Mouse (Mus musculus) splenic B cell, adult 2 months (primary cell): Measurements from ENCODE around the gene Bbs9.
A peak's percentile ranks its signal among the peaks of the same experiment; 100 is the strongest.
"Not testable (repeated sequence)": the region's sequence is repeated elsewhere in the genome, so short reads cannot be mapped to it uniquely, and the experiment has no call there.

Experiments
- DNase-seq: peaks from one replicate; pipeline ENCODE4 v3.0.0-alpha.2; 2011; ENCODE audit warnings: low read depth, low spot score
- H3K27me3 ChIP-seq: 2 replicates; pipeline ENCODE4 v1.6.1; 2012; ENCODE audit warnings: mild to moderate bottlenecking, low read length, moderate library complexity, mixed read lengths; ENCODE audit not compliant: control insufficient read depth, poor library complexity, insufficient read depth, severe bottlenecking
- H3K36me3 ChIP-seq: 2 replicates; pipeline ENCODE4 v1.6.1; 2012; ENCODE audit warnings: mild to moderate bottlenecking, low read length, moderate library complexity, mixed read lengths; ENCODE audit not compliant: control insufficient read depth, poor library complexity, insufficient read depth, severe bottlenecking

The Bbs9 gene

DNA sequence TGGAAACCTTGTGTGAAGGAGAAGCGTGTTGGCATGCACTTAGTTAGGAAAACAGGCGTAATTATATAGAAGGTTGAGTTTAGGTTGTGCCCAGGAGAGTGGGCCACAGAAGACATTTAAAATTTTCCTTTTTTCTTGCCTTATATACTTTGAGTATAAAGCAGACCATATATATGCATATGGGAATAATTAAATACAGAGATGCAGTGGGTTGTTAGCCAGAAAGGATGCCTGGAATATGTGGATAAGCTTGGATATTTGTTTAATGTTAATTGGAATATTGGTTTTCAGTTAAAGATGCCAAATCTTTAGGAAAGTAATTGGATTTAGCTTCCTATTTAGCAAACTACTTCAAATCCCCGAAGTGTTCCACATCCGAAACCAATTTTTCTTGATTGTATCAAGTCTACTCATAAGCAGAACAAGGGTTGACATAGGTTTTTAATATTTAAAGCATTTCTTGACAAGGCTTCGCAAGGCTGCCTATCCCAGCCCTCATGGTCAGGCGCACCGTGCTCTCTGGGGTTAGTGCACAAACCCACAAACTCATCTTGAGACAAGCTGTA, 221.4 kb downstream of the Bbs9 start:
- no peaks in the 10 kb centered on the region for H3K27me3 ChIP-seq
- no peaks in the 10 kb centered on the region for H3K36me3 ChIP-seq
- DNase-seq: no peak

DNA sequence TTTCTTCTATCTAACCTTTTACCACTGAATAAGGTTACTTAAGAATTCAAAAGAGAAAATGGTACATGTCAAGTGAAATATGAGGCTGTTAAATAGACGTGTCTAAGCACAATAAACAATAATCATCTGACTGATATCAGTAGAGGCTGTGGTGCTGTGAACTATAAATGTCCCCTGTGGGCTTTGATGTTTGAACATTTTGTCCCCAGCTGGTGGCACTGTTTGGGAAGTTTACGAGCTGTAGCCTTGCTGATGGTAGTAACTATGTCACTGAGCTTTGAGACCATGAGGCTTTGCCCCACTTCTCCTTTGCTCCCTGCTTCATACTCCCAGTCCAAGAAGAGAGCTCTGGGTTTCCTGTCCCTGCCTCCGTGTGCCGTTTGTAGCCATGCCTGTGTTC, 222.3 kb downstream of the Bbs9 start:
- DNase-seq: no peak
- no peaks in the 10 kb centered on the region for H3K27me3 ChIP-seq
- no peaks in the 10 kb centered on the region for H3K36me3 ChIP-seq

DNA sequence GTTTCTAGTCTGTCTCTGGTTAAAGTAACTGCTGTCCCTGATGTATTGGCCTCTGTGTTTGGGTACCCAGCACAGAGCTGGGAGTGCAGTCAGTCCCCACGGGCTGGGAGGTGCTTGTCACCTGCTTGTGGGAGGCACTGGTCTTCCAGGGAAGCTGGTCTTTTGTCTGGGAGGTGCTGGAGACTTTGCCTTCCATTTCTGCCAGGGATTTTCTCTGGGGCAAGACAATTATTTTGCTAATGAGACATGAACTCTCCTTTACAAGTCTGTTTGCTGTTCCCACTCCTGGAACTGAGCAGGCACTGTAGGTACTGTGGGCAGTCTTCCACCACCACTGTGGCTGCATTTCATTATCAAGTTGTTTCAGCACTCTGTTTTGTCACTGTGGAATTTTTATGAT, 223.0 kb downstream of the Bbs9 start:
- no peak for DNase-seq
- H3K27me3 ChIP-seq: no peaks in the 10 kb centered on the region
- no peaks in the 10 kb centered on the region for H3K36me3 ChIP-seq

DNA sequence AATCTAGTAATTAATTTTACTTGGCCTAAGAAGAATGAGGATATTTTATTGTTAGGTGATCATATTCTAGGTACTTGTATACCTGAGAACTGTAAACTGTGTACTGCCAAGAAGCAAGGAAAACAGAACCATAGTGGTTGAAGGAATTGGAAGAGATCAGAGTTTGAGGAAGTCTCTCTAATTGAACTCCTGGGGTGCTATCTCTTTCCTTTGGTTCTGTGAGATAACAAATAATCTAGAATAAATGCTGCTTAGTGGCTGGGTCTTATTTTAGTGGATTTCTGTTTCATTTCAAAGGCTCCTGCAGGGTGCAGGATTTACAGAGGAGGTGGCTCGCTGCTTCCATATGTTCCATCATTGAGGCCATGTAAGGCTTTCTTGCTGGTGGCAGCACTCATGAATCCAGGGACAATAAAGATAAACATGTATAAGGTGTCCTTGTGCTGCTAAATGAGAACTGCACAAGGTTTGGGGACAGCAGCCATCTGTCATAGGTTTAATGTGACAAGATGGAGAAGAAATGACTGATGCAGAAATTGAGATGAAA, 226.6 kb downstream of the Bbs9 start:
- Histone ChIP-seq H3K27me3 (no peaks in the 10 kb centered on the region), H3K36me3 (no peaks in the 10 kb centered on the region)
- DNase-seq: no peak

DNA sequence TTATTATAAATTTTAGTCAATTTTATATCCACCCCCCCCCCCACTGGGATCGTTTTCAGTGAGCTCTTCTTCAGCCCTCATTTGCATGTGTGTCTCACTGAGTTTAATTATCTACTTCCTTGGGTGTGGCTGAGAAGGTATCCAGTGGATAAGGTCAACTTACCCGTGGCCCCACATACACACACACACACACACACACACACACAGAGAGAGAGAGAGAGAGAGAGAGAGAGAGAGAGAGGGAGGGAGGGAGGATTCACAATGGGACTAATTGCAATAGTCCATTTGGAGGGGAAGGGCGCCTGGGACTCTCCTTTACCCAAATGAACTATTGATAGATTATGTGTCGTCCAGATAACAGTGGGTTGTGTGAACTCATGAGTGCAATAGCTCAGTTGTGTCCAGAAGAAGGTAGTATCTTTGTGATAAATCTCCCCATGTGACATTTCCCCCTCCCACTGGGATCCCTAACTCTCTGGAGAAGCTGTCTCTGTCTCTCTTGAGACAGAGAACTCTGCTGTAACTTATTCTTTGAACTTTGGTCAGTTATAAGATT, 227.4 kb downstream of the Bbs9 start:
- H3K36me3 ChIP-seq: no peaks in the 10 kb centered on the region
- DNase-seq: no peak
- H3K27me3 ChIP-seq: no peaks in the 10 kb centered on the region

DNA sequence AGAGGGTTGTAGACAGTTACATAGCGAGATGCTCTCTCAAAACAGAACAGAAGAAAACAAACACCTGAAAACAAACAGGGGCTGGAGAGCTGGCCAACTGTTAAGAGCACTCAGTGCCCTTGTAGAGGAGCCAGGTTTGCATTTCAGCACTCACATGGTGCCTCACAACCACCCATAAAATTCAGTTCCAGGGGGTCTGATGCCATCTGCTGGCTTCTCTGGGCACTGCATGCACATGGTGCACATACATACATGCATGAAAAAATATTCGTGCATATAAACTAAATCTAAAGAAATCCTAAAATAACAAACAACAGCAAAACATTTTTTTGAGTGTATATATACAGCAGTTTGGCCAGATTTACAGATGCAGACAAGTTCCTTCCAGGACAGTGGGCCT, 228.0 kb downstream of the Bbs9 start:
- no peaks in the 10 kb centered on the region for H3K27me3 ChIP-seq
- DNase-seq: peak; percentile 35
- no peaks in the 10 kb centered on the region for H3K36me3 ChIP-seq

DNA sequence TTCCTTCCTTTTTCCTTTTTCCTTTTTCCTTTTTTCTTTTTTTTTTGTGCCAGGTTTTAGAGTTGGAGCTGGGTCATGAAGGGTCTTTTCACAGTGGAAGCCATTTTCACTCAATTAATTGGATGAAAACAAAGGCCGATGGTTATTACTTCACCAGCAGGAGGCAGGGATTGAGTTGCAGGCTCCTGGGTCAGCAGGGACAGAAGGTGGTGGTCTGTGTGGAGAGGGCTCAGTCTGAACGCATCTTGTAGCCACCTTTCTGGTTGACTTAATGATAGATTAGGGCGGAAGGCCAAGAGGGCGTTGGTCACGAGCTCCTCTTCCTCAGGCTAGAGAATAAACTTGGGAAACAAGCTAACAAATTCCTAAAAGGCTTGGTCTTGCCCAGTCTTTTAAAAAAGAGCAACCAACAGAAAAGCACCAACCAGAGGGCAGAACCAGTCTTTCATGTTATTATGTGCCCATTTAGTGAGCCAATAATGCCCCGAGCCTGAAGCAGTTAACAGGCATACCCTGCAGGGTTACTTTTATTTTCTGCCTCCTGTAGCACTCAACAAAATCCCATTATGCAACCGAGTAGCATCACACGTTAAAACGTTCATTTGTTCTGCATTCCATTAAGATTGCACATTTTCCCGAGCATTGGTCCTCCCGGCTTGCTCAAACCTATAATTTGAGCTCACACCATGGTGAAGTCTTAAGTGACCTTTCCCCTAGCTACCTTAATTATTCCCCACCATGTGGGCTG, 231.8 kb downstream of the Bbs9 start:
- H3K27me3 ChIP-seq: no peaks in the 10 kb centered on the region
- DNase-seq: no peak
- H3K36me3 ChIP-seq: no peaks in the 10 kb centered on the region

DNA sequence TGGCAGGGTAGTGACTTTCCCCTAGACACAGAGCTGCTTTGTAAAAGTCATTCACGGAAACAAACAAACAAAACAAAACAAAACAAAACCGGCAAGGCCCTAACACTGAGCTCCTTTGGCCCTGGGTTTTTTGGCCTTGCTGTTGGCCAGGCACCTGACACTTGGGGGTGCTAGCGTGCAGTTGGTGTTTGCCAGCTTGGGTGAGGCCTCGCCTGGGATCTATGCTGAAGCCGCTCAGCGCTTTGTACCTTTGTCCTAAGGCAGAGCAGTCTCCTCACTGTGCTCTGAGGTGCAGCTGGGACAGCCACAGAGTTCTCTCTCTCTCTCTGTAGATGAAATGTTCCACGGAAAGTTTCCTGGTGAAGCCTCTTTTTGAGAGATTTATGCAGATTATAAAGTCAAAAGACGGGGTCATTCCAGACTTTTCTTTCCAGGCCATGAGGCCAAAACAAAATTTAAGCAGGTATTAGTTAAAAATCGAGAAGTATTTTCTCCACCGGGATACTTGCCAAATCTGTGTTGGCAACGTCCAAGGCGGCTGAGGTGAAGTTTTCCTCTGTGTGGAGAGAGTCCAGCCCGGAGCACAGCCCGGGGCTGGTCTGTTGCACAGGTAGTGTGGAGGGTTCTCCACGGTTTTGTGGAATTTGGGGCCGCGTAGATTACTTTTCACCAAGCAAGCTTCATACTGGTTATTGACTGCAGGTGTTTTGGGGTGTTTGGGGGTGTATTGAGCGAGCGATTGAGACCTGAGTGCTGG, 233.6 kb downstream of the Bbs9 start:
- no peaks in the 10 kb centered on the region for H3K27me3 ChIP-seq
- peak; percentile 27 for DNase-seq
- H3K36me3 ChIP-seq: no peaks in the 10 kb centered on the region

DNA sequence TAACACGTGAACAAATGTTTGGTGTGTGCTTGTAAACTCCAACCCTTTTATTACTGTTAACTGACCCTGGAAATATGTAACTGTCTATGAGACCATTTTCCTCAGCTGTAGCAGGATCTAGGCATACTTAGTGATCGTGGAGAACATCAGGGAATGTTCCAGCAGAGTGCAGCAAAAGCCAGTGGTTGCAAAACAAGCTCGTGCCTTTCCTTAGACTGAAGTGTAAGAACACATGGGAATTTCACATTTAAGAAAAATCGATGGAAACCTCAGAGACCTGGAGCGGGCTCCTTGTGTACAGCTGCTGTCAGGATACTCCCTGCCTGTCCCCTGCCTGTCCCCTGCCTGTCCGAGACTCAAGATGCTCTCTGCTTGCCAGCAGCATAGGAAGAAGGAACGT, 234.5 kb downstream of the Bbs9 start:
- no peaks in the 10 kb centered on the region for H3K27me3 ChIP-seq
- H3K36me3 ChIP-seq: no peaks in the 10 kb centered on the region
- no peak for DNase-seq

DNA sequence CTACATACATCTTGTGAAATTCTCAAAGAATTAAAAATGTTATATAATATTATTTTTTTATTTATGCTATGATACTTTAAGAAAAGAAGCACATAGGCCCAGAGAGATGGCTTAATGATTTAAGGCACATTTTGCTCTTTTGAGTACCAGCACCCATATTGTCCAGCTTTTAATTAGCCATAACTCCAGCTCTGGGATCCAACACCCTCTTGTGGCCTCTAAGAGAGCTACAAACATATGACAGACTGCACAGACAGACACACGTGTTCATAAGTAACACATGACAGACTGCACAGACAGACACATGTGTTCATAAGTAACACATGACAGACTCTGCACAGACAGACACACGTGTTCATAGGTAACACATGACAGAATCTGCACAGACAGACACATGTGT, 235.8 kb downstream of the Bbs9 start:
- no peaks in the 10 kb centered on the region for H3K27me3 ChIP-seq
- no peak for DNase-seq
- H3K36me3 ChIP-seq: no peaks in the 10 kb centered on the region

DNA sequence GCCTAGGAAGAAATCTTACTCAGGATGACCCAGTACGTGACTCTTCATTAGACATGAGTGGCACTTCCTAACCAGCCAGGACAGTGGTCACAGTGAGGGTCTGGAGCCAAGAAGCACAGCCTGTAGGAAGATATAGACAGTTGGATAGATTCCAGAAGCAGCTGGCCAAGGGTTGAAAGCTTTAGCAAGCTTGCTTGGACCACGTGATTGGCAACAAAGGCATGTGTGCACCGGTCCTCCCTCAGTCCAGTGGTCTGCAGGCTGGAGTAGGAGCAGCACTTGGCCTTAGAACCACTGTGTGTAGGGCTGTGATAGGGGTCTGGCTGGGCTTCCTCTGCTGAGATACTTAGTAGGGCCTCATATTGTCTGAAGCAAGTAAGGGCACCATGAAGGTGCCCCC, 237.2 kb downstream of the Bbs9 start:
- Histone ChIP-seq H3K27me3 (no peaks in the 10 kb centered on the region), H3K36me3 (no peaks in the 10 kb centered on the region)
- DNase-seq: no peak

DNA sequence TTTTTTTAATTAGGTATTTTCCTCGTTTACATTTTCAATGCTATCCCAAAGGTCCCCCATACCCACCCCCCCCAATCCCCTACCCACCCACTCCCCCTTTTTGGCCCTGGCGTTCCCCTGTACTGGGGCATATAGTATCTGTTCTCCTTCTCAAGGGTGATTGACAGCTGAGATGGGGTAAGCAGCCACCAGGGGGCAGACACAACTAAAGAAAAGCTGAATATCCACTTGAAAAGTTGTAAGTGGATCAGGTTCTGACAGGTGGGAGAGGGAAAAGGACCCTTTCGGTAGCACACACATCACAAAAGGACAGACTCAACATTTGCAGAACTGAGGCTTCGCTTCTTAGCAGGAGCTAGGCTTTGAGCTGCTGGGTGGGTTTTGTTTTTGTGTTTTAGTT, 237.8 kb downstream of the Bbs9 start:
- H3K36me3 ChIP-seq, H3K27me3 ChIP-seq: not testable (repeated sequence)
- peak; percentile 68 for DNase-seq

DNA sequence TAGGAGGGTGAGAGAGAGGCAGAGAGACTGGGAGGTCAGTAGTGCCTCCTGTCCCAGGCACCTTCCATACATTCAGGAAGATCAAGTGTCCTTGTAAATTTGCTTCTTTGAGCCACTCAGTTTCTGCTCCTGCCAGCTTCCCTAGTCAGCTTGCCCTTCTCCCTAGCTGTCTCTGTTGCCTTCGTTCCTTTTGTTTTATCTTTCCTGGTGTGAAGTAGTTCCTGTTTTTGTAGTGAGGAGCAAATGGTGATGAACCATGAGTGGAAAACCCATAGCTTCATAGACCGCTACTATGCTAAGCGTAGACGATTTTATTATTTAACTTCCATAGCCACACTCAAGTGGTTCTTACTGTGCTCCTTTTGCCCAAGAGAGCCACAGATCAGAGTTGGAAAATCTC, 242.1 kb downstream of the Bbs9 start:
- no peaks in the 10 kb centered on the region for H3K36me3 ChIP-seq

DNA sequence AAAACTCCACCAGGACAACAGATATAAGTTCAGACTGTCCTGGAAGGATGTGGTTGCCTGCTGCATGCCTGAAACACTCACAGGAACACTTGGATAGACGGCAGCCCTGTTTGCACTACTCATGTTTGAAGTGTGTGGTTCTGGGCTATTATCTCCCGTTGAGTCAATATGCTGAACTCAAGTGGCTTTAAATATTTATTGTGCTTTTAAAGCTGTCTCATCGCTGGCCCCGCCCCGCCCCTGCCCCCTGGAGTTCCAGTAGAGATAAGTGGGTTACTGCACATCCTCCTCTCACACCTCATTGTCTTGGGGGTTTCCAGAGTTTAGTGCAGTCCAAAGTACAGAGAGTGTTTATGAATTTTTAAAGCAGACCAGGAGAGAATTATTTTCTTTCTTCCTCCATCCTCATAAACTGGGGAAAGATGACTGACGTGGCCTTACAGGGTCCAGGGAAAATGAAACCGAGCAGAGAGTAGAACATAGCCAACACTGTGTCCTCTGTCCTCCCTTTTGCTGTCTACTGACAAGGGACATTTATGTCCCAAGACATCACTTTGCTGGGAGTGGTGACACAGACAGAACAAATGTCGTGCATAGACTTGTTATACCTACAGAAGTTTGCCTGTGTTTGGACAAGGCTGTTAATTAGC, 242.8 kb downstream of the Bbs9 start:
- Histone ChIP-seq H3K27me3 (no peaks in the 10 kb centered on the region), H3K36me3 (no peaks in the 10 kb centered on the region)
- DNase-seq: no peak

More for the DNA sequence above, 242.1 kb downstream of the Bbs9 start:
- no peak for DNase-seq
- H3K27me3 ChIP-seq: no peaks in the 10 kb centered on the region
